Mouse (Mus musculus) spleen, postnatal 14 days (tissue): ENCODE data around the gene Arnt2.
A peak's percentile ranks its signal among the peaks of the same experiment; 100 is the strongest.

Experiments used
- DNase-seq, 2 experiments: peaks; one replicate each; pipeline ENCODE4 v3.0.0; 2021 to 2022; ENCODE audit warnings: low spot score in 2 of 2

Arnt2 gene

DNA sequence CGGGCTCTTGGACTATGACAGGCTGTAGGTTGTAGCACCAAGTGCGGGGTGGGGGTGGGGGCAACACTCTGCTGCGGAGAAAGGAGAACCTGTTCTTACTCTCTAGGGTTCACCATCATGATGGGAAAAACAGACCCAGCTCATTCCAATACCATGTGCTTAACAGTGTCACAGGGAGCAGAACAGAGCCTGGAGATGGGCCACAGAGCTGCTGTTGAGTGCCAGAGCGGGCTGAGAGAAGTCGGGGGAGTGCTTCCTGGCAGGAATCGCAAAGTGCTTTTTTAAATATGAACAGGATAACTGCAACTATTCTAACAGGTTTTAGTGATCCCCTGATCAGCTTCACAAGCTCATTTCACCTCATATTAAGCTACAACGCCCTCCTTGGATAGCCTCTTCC, 116.9 kb downstream of the Arnt2 start:
- DNase-seq: no peak

- no peak for DNase-seq
Measured at GRCm38 (mm10) chr7:84287226-84287587, 122.8 kb downstream of the Arnt2 start.

DNA sequence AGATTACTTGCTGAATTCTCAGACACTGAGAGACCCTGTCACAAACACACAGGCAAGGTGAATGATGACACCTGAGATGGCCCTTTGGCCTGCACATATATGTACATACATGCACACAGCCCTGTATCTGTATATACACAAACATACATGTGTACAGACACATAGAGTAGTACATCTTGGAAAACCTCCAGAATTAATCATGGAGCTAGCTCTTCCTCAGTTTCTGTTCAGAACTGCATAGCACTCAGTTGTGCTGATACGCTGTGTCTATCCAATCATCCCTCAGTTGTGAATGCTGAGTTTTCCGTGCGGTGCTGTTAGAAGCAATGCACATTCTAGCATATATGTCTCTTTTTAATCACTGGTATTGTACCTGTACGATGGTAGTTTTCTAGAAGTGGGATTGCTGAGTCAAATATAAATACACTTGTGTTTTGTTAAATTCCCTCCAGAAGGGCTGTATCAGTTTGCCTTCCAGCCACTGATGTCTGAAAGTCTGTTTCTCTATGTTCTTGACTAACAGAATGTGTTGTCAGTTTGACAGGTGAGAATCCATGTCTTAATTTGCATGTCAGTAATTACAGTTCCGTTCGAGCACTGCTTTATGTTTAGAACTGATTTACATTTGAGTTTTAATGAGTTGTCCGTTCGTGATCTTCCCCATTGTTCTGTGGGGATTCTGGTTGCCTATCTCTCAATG, 123.3 kb downstream of the Arnt2 start:
- DNase-seq: no peak

GRCm38 (mm10) chr7:84285790-84286189, 124.2 kb downstream of the Arnt2 start:
- no peak for DNase-seq

GRCm38 (mm10) chr7:84284974-84285373, 125.0 kb downstream of the Arnt2 start:
- no peak for DNase-seq

DNA sequence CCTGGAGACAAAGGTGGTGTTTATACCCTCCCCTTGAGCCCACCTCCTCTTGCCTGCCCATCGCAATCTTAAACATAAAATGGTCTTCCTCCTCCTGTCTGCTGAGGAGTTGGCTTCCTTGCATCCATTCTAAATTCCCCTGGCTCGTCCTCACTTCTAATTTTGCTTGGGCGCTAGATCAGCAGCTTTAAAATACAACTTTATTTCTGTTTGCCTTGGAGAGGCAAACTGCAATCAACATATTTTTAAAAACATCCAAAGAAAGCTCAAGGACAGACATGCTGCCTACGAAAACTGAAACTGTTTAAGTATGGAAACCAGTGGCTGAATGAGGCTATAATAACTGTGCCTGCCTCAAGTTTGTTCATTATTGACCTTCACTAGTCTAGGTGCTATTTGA, 127.7 kb downstream of the Arnt2 start:
- DNase-seq: no peak

DNA sequence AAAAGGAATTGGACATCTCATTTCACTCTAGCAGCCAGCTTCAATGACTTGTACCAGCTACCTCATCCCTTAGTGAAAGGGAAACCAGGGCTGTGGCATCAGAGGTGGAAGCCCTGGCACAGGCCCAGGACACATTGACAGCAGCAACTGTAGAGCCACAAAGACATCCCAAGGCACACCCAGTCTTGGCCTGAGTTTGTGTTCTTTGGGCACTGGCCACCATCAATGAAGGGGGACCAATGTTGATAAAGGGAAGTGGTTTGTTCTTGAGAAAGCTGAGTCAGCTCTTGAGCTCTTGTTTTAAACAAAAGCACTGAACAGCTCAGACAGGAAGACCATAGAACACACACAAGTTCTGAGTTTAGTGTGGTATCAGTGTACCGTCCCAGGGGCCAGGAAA, 130.7 kb downstream of the Arnt2 start:
- DNase-seq: no peak

DNA sequence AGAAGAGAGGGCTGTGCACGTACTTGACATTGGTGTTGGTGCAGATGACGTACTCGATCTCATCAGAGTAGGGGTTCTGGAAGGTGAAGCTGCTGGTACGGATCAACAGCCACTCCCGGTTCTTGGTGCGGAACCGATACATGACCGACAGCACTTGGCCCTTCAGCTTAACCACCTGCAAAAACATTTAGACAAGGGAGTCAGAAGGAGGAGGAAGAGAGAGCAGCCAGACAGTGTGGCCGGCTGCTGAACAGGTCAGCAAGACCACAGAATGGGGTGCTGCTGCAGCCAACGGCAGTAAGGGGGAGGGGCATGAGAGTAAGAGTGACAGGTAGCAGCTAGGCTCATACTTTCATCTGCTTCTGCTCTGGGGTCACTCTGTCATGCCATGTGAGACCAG, 134.7 kb downstream of the Arnt2 start:
- DNase-seq: no peak

DNA sequence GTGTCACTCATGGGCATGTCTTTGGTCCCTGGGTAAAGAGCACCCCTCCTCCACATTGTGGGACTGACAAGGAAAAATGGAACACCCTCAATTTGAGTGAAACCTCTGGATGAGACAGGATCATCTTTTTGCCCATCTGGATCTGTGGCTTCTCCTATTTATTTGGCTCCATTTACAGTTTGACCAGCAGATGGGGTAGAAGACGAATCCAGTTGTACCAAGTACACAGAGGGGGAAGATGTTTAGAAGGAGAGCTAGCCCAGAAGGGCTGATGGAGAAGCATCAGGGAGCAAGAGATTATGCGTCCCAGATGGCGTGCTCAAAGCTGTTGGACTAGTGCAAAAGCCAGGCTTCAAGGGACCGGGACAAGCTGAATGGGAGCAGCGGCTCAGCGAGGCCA, 136.0 kb downstream of the Arnt2 start:
- no peak for DNase-seq

GRCm38 (mm10) chr7:84272206-84272818, 137.7 kb downstream of the Arnt2 start:
- DNase-seq: peak; percentile 20 to 52

DNA sequence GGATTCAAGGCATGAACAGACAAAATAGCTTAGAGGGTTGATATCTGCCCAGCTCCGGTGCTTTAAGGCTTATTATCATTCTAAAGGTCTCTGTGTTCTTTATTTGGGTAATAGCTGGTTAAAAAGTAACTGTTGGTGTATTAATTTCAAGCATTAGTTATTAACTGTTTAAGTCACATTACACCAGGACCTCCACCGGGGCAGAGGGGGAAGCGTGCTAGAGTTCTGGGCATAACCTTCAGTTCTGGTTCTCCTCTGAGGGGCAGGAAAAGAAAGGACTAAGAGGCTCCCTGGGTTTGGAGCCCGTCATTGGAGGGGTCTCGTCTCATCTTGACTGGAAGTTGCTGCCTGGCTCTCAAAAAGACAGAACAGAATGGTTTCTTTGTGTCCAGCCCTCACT, 138.5 kb downstream of the Arnt2 start:
- DNase-seq: no peak

GRCm38 (mm10) chr7:84263466-84263865, 146.5 kb downstream of the Arnt2 start:
- no peak for DNase-seq

DNA sequence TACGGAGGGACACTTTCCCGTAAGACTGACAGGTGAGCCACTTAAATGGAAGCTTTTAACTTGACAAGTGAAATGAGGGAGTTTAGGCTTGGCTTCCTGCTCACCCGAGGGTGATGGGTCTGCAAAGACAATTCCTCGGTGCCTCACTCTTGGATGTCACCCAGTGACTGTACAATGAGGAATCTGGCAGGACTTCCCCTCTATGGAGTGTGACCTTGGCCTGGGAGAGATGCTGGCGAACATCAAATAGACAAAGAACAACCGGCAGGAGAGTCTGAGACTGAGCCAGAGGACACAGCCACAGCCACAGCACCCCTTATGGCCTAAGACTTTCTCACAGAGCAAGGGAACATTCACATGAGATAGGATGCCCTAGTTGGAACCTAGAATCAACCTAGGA, 148.6 kb downstream of the Arnt2 start:
- no peak for DNase-seq

DNA sequence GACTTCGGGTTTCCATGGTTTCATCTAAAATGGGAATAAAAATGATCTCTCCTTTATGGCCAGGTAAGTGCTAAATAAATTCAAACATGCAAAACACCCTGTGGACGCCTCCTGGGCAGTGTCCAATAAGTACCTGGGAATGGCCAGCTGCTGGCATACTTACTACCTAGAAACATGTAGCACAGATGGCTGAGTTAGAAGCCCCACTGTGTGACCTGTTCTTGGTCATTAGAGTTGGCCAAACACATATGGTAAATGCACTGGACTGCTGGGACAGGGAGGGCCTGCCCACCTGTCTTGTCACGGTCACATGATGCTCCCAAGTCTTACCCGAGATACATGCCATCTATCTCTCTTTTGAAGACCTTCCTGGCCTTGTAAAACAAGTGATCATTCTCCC, 149.6 kb downstream of the Arnt2 start:
- no peak for DNase-seq

- no peak for DNase-seq
Measured at GRCm38 (mm10) chr7:84259309-84259985, 150.5 kb downstream of the Arnt2 start.

DNA sequence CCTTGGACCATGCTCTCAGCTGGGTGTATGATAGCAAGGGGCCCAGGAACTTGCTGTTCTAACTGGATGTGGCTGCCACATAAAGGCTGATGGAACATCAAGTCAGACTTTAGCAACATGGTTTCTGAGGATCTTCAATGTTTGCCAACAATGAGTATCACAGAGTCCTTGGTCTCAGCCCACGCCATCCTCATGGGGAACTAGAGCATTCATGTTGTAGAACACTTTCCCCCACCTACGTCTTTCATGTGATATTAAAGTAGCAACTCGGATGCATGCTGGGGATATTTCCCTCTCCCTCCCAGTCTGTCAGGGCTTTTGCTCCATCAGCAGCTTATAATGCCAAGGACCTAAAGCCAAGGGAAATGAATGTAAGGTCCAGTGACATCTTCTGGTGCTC, 153.3 kb downstream of the Arnt2 start:
- DNase-seq: no peak

DNA sequence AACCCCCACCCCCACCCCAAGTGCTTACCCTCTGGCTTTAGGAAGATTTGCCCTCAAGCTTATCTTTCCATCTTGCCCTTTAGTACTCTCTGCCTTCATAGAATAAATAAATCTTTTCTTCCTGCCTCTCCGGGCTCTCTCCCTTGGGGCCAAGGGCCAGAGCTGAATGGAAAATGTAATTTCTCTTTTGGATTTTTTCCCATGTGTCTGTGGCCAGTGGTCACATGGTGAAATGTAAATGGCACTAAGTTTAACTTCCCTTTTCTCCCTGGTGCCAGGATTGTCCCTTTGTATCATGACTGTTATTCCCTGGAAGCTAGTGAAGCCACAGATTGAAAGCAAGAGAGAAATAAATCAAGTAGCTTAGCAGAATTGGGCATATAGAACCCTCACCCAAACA, 153.7 kb downstream of the Arnt2 start:
- no peak for DNase-seq

- no peak for DNase-seq
Measured at GRCm38 (mm10) chr7:84254916-84255315, 155.1 kb downstream of the Arnt2 start.

- DNase-seq: no peak
Measured at GRCm38 (mm10) chr7:84254311-84254710, 155.7 kb downstream of the Arnt2 start.

DNA sequence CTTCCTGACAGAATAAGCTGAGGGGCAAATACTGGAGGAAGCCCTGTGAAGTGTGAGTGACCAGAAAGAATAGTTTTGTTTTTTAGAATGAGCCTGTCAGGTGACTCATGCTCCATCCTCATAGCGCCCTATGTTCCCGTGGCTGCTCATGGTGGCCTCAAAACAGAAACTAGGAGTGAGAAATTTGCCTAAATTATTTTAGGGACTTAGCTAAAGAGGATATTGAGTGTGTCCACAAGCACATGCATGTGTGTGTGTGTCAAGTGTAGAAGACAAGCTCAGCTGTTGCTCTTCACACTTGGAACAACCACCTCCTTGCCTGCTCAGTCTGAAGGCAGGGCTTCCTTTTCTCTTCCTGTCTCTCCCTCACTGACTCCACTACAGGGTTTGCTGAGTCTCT, 158.3 kb downstream of the Arnt2 start:
- DNase-seq: no peak

DNA sequence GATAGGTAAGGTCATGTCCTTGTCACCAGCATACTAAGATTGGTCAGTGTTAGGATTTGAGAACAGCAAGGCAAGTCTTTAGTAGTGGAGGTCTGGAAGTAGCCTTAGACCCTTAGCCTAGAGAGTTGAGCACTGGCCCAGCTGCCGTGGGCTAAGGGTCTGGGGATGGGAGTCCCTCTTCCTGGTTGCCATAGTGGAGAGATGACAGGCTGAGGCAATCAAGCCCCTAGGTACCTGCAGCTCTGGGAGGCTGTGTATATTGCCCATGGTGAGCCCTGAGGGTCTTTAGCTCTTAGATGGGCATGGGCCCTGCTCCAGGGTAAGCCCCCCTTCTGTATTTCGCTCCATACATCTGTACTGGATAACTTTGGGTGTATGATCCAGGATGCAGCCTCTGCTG, 159.2 kb downstream of the Arnt2 start:
- DNase-seq: no peak

- no peak for DNase-seq
Measured at GRCm38 (mm10) chr7:84249951-84250350, 160.0 kb downstream of the Arnt2 start.

- no peak for DNase-seq
Measured at GRCm38 (mm10) chr7:84249381-84249780, 160.6 kb downstream of the Arnt2 start.
